Mouse (Mus musculus): Measurements from ENCODE around the gene Slc39a10.
A peak's percentile ranks its signal among the peaks of the same experiment; 100 is the strongest.

Gene Slc39a10

GRCm38 (mm10) chr1:46892752-46893151 is at the start of gene Slc39a10:
Gene Slc39a10, minus strand, starts transcription at chr1:46892852.
- DNase-seq (ENCODE audit: low spot score in 2 of 2): no peak

GRCm38 (mm10) chr1:46939295-46939694 is 46.6 kb upstream of the Slc39a10 start:
- no peak for DNase-seq (ENCODE audit: low spot score in 2 of 2)

- DNase-seq (ENCODE audit: low spot score in 2 of 2): no peak
Observed at GRCm38 (mm10) chr1:46937641-46938040, 45.0 kb upstream of the Slc39a10 start.

GRCm38 (mm10) chr1:46927104-46927503 is 34.5 kb upstream of the Slc39a10 start:
- DNase-seq (ENCODE audit: low spot score in 2 of 2): no peak

GRCm38 (mm10) chr1:46926239-46926638 is 33.6 kb upstream of the Slc39a10 start:
- no peak for DNase-seq (ENCODE audit: low spot score in 2 of 2)

- no peak for DNase-seq (ENCODE audit: low spot score in 2 of 2)
Observed at GRCm38 (mm10) chr1:46924992-46925391, 32.3 kb upstream of the Slc39a10 start.

GRCm38 (mm10) chr1:46922904-46923303 is 30.3 kb upstream of the Slc39a10 start:
- DNase-seq (ENCODE audit: low spot score in 2 of 2): no peak

- peak in 1 of 2 experiments; percentile 13 for DNase-seq (ENCODE audit: low spot score in 2 of 2)
Observed at GRCm38 (mm10) chr1:46921630-46922029, 29.0 kb upstream of the Slc39a10 start.

- DNase-seq (ENCODE audit: low spot score in 2 of 2): no peak
Observed at GRCm38 (mm10) chr1:46916237-46916636, 23.6 kb upstream of the Slc39a10 start.

- no peak for DNase-seq (ENCODE audit: low spot score in 2 of 2)
Observed at GRCm38 (mm10) chr1:46914349-46914748, 21.7 kb upstream of the Slc39a10 start.

GRCm38 (mm10) chr1:46912506-46913156 is 20.0 kb upstream of the Slc39a10 start:
- DNase-seq (ENCODE audit: low spot score in 2 of 2): no peak

- no peak for DNase-seq (ENCODE audit: low spot score in 2 of 2)
Observed at GRCm38 (mm10) chr1:46910154-46910553, 17.5 kb upstream of the Slc39a10 start.

- no peak for DNase-seq (ENCODE audit: low spot score in 2 of 2)
Observed at GRCm38 (mm10) chr1:46905706-46906105, 13.1 kb upstream of the Slc39a10 start.

- no peak for DNase-seq (ENCODE audit: low spot score in 2 of 2)
Observed at GRCm38 (mm10) chr1:46902102-46902683, 9.5 kb upstream of the Slc39a10 start.

GRCm38 (mm10) chr1:46894281-46894842 is 1.7 kb upstream of the Slc39a10 start:
- DNase-seq (ENCODE audit: low spot score in 2 of 2): no peak

GRCm38 (mm10) chr1:46888726-46889125 is 3.9 kb downstream of the Slc39a10 start:
- no peak for DNase-seq (ENCODE audit: low spot score in 2 of 2)

- DNase-seq (ENCODE audit: low spot score in 2 of 2): no peak
Observed at GRCm38 (mm10) chr1:46888324-46888723, 4.3 kb downstream of the Slc39a10 start.

GRCm38 (mm10) chr1:46887908-46888307 is 4.7 kb downstream of the Slc39a10 start:
- DNase-seq (ENCODE audit: low spot score in 2 of 2): no peak

GRCm38 (mm10) chr1:46886091-46886490 is 6.6 kb downstream of the Slc39a10 start:
- no peak for DNase-seq (ENCODE audit: low spot score in 2 of 2)

GRCm38 (mm10) chr1:46885231-46885630 is 7.4 kb downstream of the Slc39a10 start:
- DNase-seq (ENCODE audit: low spot score in 2 of 2): no peak

GRCm38 (mm10) chr1:46879951-46880350 is 12.7 kb downstream of the Slc39a10 start:
- no peak for DNase-seq (ENCODE audit: low spot score in 2 of 2)

GRCm38 (mm10) chr1:46873770-46874169 is 18.9 kb downstream of the Slc39a10 start:
- DNase-seq (ENCODE audit: low spot score in 2 of 2): peak in 1 of 2 experiments; percentile 29

- no peak for DNase-seq (ENCODE audit: low spot score in 2 of 2)
Observed at GRCm38 (mm10) chr1:46869788-46870187, 22.9 kb downstream of the Slc39a10 start.

All from spleen, postnatal 4 days (tissue).